Mouse (Mus musculus) layer of hippocampus, adult 18-20 months (tissue): ENCODE measurements at regions not wholly inside any gene's neighbourhood (a gene's known extent, or its start where the extent isn't known, plus 50 kb on each side); places are given as distances from the start of the nearest gene placed in this dataset.

ENCODE experiments used
- DNase-seq, 2 experiments: peaks; one replicate each; pipeline ENCODE4 v3.0.0; 2022; ENCODE audit warnings: low spot score in 2 of 2

DNA sequence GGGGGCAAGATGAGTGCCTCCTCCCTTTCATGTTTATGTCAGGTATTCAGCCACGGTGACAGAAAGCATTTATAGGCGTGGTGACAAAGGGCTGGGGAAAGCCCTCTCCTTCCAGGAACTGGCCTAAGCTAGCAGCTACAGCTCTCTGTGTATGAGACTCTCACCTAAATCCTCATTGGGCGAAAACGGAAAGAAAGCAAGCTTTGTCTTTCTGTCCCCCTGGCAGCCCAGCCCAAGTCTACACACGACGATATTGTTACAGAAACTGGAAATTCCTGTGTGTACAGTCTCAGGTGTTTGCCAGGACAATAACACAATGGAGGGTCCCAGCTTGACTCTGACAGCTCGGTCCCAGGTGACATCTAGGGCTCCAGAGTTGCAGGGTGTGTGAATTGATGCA, 60.0 kb downstream of the Dact2 start:
- no peak for DNase-seq

DNA sequence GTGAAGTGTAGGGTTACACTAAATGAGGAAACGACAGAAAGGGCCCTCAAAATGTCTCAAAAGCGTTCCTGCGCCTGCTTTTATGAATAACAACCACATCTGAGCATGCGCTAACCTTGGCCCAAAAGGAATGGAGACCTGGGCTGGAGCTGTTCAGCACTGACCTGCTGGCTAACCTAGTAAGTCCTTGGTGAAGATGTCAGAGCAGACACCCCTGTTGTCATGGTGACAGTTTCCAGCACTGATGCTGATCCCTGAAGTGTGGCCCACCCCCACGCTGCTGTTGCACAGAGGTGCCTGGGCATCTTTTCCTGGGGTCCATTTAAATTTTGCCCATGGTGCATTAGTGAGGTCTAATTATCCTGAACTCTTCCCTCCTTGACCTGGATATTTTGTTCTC, 62.4 kb downstream of the Dact2 start:
- DNase-seq, result no peak

DNA sequence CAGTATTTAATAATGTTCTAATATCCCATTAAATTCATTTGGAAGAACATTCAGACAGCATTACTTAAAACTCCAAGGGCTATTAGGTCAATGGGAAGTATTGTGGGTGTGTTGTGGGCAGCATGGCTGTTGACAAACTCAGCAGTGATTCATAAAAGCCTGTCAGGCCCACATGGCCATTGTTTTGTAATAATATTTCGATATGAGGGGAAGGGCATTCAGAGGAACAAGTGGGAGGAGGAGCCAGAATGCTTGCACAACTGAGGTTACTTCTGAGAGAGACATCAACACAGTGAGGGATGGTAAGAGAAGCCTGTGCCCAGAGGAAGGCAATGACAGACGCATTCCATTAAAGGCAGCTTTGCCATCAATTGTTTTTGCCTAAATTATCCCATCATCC, 63.8 kb downstream of the Dact2 start:
- DNase-seq, result no peak

DNA sequence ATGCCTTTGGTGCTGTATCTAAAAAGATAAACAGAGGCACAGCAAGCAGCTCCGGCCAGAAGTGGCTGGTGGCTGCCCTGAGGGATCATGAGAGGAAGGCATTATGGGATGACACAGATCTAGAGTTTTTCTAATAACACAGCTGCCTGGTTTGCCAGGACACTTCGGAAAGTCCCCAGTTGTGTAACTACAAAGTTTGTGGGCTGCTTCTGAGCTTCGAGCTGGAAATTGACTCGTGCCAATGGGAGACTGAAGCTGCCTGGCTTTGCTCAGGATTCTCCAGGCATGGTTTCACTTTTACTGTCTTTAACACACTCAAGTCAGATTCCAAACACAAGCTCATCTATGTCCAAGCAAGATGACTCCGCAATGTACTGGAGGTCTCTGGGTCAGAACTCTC, 65.2 kb downstream of the Dact2 start:
- no peak for DNase-seq

DNA sequence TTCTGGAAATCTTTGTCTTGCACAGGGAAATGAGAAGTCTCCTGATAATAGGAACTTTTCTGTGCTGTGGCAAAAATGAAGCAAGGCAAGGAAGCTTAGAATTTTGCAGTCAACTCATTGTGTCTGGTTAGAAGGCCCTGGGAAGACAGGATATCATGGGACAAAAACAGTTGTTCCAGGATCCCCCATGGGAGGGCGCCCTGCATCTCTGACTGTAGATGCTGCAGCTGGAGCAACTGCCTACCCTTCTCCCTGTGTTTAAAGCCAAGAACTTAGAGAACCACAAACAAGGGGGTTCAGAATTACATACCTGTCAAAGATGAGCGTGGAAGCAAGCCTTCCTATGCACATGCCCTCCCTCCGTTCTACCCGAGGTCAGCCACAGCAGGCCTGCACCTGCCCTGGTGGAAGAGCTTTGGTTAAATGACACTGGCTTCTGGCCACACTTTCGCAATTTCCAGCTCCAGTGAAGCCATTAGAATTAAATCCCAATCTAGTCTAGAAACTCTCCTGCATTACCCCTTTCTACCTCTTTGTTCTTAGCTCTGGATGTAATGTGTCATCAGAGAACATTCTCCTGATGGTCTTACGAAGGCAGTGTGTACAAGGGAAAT, 67.3 kb downstream of the Dact2 start:
- peak; percentile 49 to 87 for DNase-seq

DNA sequence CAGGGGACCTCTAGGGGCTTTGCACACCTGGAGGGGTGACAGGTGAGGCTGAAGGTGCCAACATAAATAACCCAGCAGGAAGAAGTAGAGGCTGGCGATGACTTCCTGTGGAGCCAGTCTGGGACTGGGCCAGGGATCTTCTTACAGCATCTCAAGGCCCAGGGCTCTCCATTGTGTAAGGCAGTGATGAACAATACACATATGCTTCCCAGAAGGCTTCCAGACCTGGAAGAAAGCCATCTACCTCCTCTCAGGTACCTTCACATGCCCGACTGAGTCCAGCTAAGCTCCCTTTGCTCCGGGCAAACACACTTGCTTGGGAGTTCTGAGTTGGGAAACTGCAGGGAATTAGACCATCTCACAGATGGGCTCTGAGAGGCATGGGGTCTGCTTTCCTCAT, 69.5 kb downstream of the Dact2 start:
- no peak for DNase-seq

DNA sequence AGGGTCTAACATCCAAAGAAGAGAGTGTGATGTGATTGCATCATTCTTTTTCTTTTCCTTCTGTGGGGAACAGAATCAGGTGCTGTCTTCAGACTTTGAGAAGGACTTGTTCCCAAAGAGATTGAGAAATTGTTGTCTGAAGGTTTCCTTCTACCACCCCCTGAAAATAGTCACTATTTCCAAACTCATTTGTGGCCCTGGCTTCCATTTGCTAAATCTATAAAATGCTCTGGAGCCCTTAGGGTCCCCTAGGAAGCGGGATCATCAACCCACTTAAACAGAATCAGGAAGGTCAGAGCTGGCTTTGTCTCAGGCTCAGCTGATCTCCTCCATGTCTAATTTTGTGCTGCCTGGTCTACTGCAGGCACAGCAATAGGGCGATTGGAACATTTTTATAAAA, 70.1 kb downstream of the Dact2 start:
- no peak for DNase-seq

DNA sequence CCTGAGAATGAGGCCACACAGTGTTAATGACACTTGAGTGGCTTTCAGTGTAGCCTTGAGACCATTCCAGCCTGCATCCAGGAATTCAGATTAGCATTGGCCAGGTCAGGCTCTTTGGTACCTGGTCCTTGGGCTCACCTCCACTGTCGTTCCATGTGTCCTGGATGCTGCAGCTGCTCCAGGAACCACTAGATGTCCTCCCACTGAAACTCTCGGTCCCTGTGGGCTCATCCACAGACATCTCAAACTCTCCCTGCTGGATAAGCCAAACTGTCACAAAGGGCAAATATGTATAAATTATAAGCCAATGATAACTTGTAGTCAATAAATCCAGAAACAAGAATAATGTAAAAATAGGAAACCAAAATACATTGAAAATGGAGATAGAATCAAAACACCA, 67.7 kb upstream of the Gm7358 start:
- DNase-seq, result peak in 1 of 2 experiments; percentile 21

DNA sequence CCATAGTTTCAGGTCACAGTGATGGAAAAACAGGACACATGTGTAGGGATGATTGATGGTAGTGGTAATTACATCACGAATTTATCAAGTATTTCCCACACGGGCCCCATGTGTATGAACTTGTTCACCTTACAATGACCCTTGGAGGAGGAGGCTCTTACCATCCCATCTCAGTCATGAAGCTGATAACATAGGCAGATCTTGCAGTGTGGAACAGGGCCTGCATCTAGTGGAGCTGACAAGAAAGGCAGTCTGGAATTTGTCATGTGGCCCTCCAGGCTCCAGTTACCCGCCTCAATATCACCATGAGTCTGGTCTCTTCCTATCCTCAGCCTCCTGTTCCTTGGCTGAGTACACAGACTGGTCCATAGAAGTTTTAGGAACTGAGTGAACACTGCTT, 59.5 kb upstream of the Gm7358 start:
- no peak for DNase-seq

DNA sequence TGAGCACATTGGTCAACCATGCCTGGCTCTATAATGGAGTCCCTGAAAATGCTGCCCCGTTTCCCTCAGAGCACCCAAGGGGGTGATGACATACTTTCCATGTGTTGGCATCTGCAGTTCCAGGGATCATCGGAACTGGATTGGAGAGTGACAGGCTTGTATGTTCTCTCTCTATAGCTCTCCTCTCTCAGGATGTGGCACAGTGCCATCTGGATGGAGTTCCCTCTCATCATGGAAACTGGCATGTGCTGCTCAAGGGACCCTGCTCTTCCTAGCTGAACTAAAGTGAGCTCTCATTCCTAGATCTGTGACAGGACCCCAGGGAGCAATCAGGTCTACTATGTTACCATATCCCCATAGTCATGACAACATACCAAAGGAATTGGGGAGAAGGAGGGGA, 56.9 kb upstream of the Gm7358 start:
- DNase-seq, result no peak

DNA sequence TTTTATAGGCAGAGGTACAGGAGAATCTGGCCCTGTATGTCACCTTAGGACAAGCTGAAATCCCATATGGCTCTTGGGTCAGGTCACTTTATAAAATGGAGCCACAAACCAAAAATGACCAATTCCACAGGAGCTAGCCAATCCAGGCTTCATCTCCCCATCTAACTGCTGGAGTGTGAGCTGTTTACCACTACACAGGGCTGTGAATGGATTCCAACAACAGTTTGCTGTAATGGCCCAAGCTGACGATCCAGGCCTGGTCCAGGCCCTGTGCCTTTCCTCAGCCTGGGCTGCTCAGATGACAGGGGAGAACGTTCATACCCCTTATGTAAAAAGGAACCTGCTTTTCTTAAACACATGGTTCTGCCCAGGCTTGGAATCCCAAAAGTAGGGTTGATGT, 55.5 kb upstream of the Gm7358 start:
- no peak for DNase-seq

DNA sequence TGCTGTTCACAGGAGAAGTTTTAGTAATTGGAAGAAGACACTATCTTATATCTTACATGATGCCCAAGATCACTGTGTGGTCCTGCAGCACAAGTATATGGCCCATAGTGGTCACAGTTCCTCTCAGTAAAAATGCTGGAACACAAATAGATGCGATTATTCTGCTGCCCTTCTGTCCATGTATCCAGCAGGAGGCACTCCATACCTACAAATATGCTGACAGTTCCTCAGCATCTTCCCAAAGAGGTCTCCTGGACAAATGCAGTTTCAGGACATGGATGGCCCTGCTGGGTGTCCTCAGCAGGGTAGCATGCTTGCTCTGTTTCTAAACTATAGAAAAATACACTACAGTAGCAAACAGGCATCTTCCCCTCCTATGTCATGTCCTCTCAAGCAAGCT, 52.4 kb upstream of the Gm7358 start:
- DNase-seq, result peak in 1 of 2 experiments; percentile 43
